Mouse (Mus musculus) liver, embryonic 11.5 days (tissue): ENCODE data around the gene Gamt. TPM values are rescaled to one million over a fixed set of nuclear protein-coding genes. Genes with fewer than 3 reads are reported as not detected.

Experiments
- ATAC-seq: fragments of 200-750 bp; cut with Nextera tagmentation; replicated peaks from 2 replicates; pipeline ENCODE4 v1.8.0; 2017; ENCODE audit warnings: moderate number of reproducible peaks, mild to moderate bottlenecking, moderate TSS enrichment, moderate library complexity; ENCODE audit not compliant: low FRiP score
- DNase-seq: peaks from one replicate; pipeline ENCODE4 v3.0.0-alpha.2; 2017; ENCODE audit warnings: low spot score
- H3K27ac ChIP-seq: fragments of 300-500 bp; sonication (generic); 2 replicates; pipeline ENCODE4 v1.5.1; 2014; ENCODE audit warnings: mild to moderate bottlenecking, low read depth, low read length, control low read depth
- H3K27me3 ChIP-seq: fragments of 300-500 bp; sonication (generic); replicated peaks from 2 replicates; pipeline ENCODE4 v1.6.1; 2014; ENCODE audit warnings: low read length, mixed read lengths; ENCODE audit not compliant: control insufficient read depth, insufficient read depth
- H3K36me3 ChIP-seq: fragments of 300-500 bp; sonication (generic); 2 replicates; pipeline ENCODE4 v1.6.1; 2014; ENCODE audit warnings: mild to moderate bottlenecking, low read length, moderate library complexity, mixed read lengths; ENCODE audit not compliant: control insufficient read depth, insufficient read depth
- H3K4me1 ChIP-seq: fragments of 300-500 bp; sonication (generic); replicated peaks from 2 replicates; pipeline ENCODE4 v1.6.1; 2014; ENCODE audit warnings: low read length, mixed read lengths; ENCODE audit not compliant: control insufficient read depth, insufficient read depth
- H3K4me2 ChIP-seq: fragments of 300-500 bp; sonication (generic); 2 replicates; pipeline ENCODE4 v1.6.1; 2014; ENCODE audit warnings: mild to moderate bottlenecking, control low read depth, moderate library complexity
- H3K4me3 ChIP-seq: fragments of 300-500 bp; sonication (generic); 2 replicates; pipeline ENCODE4 v1.5.1; 2014; ENCODE audit warnings: low read depth, low read length, control low read depth
- H3K9ac ChIP-seq: fragments of 300-500 bp; sonication (generic); 2 replicates; pipeline ENCODE4 v1.6.1; 2014; ENCODE audit warnings: low read depth, low read length, control low read depth
- H3K9me3 ChIP-seq: fragments of 300-500 bp; sonication (generic); 2 replicates; pipeline ENCODE4 v1.6.1; 2016; ENCODE audit warnings: low read length, inconsistent platforms, mixed read lengths; ENCODE audit not compliant: control insufficient read depth
- WGBS: fragments of 180-500 bp; shearing (Covaris S2); extraction: QIAGEN DNeasy Blood & Tissue Kit; methylation state at CpG from one replicate; pipeline ENCODE4 v1.1.7; 2014; 5-methylcytosine and 5-hydroxymethylcytosine counted together
- polyA plus RNA-seq: library from polyadenylated mRNA; unstranded; fragments of >200 nt; fragmentation: Nextera tagmentation; extraction: Ambion mirVana; gene quantifications from 2 replicates; pipeline ENCODE4 v1.2.1, GENCODE M21; 2014

The Gamt gene
- polyA plus RNA-seq, 1 experiment from 2014 or later: 49.0 TPM

- Histone ChIP-seq H3K4me3 (peak overlapping the region; percentile 92), H3K4me2 (peak overlapping the region; percentile 96), H3K9me3 (no peaks in the 10 kb centered on the region), H3K9ac (peak overlapping the region; percentile 97), H3K36me3 (peaks cover 8% of the 10 kb centered on the region), H3K27me3 (no peaks in the 10 kb centered on the region), H3K27ac (peak overlapping the region; percentile 65), H3K4me1 (peaks cover 60% of the 10 kb centered on the region)
- DNase-seq (peak; percentile 96), ATAC-seq (peak; percentile 58)
- 1% methylated on average over 81 of the region's 81 CpGs for WGBS
Measured at GRCm38 (mm10) chr10:80264341-80265148, 3.7 kb upstream of the Gamt start.

GRCm38 (mm10) chr10:80262776-80263365, 2.1 kb upstream of the Gamt start:
- no peak for ATAC-seq
- H3K4me2 ChIP-seq: peak overlapping the region; percentile 12; the same call in 1 of the 2 replicates

GRCm38 (mm10) chr10:80262169-80262568, 1.4 kb upstream of the Gamt start:
- Histone ChIP-seq H3K27ac (peak overlapping the region; percentile 99), H3K4me1 (peaks cover 49% of the 10 kb centered on the region), H3K36me3 (peaks cover 10% of the 10 kb centered on the region), H3K4me2 (peak overlapping the region; percentile 99), H3K9ac (peak overlapping the region; percentile 73), H3K27me3 (no peaks in the 10 kb centered on the region), H3K4me3 (peak overlapping the region; percentile 61), H3K9me3 (no peaks in the 10 kb centered on the region)
- no peak for ATAC-seq
- WGBS: 58% methylated on average over 12 of the region's 12 CpGs
- no peak for DNase-seq

More at GRCm38 (mm10) chr10:80262776-80263365, 2.1 kb upstream of the Gamt start:
- no peak overlapping the region; the same call in 1 of the 2 replicates for H3K27ac ChIP-seq
- H3K4me1 ChIP-seq: peaks cover 56% of the 10 kb centered on the region
- DNase-seq: no peak
- no peaks in the 10 kb centered on the region for H3K9me3 ChIP-seq
- H3K9ac ChIP-seq: no peak overlapping the region
- no peaks in the 10 kb centered on the region for H3K27me3 ChIP-seq
- WGBS: 89% methylated on average over 10 of the region's 10 CpGs
- no peak overlapping the region for H3K4me3 ChIP-seq
- H3K36me3 ChIP-seq: peaks cover 13% of the 10 kb centered on the region

- peak; percentile 73 for ATAC-seq
- Histone ChIP-seq H3K4me1 (peaks cover 43% of the 10 kb centered on the region), H3K4me3 (peak overlapping the region; percentile 61), H3K9me3 (no peaks in the 10 kb centered on the region), H3K4me2 (peak overlapping the region; percentile 99), H3K9ac (peak overlapping the region; percentile 73), H3K27ac (peak overlapping the region; percentile 99), H3K36me3 (peaks cover 12% of the 10 kb centered on the region), H3K27me3 (no peaks in the 10 kb centered on the region)
- under 1% methylated on average over 14 of the region's 14 CpGs for WGBS
- DNase-seq: peak; percentile 97
Measured at GRCm38 (mm10) chr10:80261585-80261968, 765 bp upstream of the Gamt start.

- 13% methylated on average over 19 of the region's 19 CpGs for WGBS
- peak overlapping the region; percentile 99 for H3K27ac ChIP-seq
- no peaks in the 10 kb centered on the region for H3K27me3 ChIP-seq
- no peaks in the 10 kb centered on the region for H3K9me3 ChIP-seq
- H3K4me1 ChIP-seq: peaks cover 33% of the 10 kb centered on the region
- ATAC-seq: no peak
- H3K9ac ChIP-seq: peak overlapping the region; percentile 63
- no peak for DNase-seq
- H3K4me3 ChIP-seq: peak overlapping the region; percentile 61
- H3K36me3 ChIP-seq: peaks cover 24% of the 10 kb centered on the region
- peak overlapping the region; percentile 99 for H3K4me2 ChIP-seq
Measured at GRCm38 (mm10) chr10:80259861-80260641, 761 bp downstream of the Gamt start.

GRCm38 (mm10) chr10:80259463-80259805, 1.4 kb downstream of the Gamt start:
- Histone ChIP-seq H3K36me3 (peaks cover 30% of the 10 kb centered on the region), H3K4me2 (peak overlapping the region; percentile 99), H3K9ac (peak overlapping the region; percentile 63; the same call in 1 of the 2 replicates), H3K27me3 (no peaks in the 10 kb centered on the region), H3K4me3 (peak overlapping the region; percentile 61), H3K4me1 (peaks cover 33% of the 10 kb centered on the region), H3K27ac (0 out of 2 replicates have a peak overlapping the region, but pooled peaks have one; percentile 21), H3K9me3 (no peaks in the 10 kb centered on the region)
- no peak for DNase-seq
- ATAC-seq: no peak
- 79% methylated on average over 6 of the region's 6 CpGs for WGBS

- H3K4me3 ChIP-seq: peak overlapping the region; percentile 61; the same call in 1 of the 2 replicates
- ATAC-seq: no peak
Measured at GRCm38 (mm10) chr10:80258752-80259462, 1.9 kb downstream of the Gamt start.

GRCm38 (mm10) chr10:80257936-80258335, 2.9 kb downstream of the Gamt start:
- Histone ChIP-seq H3K36me3 (peaks cover 36% of the 10 kb centered on the region), H3K27ac (no peak overlapping the region; the same call in 1 of the 2 replicates), H3K4me2 (peak overlapping the region; percentile 13; the same call in 1 of the 2 replicates), H3K27me3 (no peaks in the 10 kb centered on the region), H3K4me1 (peaks cover 31% of the 10 kb centered on the region), H3K4me3 (no peak overlapping the region), H3K9me3 (no peaks in the 10 kb centered on the region), H3K9ac (no peak overlapping the region)
- DNase-seq: no peak
- no peak for ATAC-seq
- 83% methylated on average over 2 of the region's 2 CpGs for WGBS

More at GRCm38 (mm10) chr10:80258752-80259462, 1.9 kb downstream of the Gamt start:
- Histone ChIP-seq H3K4me2 (peak overlapping the region; percentile 99), H3K9ac (no peak overlapping the region), H3K27ac (no peak overlapping the region), H3K36me3 (peaks cover 35% of the 10 kb centered on the region), H3K27me3 (no peaks in the 10 kb centered on the region), H3K9me3 (no peaks in the 10 kb centered on the region), H3K4me1 (peaks cover 33% of the 10 kb centered on the region)
- WGBS: 88% methylated on average over 14 of the region's 14 CpGs
- no peak for DNase-seq
